Mouse (Mus musculus) hindbrain, embryonic 14.5 days (tissue): ENCODE results near the gene Kcnc2. TPM values are rescaled to one million over a fixed set of nuclear protein-coding genes. Genes with fewer than 3 reads are reported as not detected.

Experiments used
- ATAC-seq: fragments of 200-750 bp; cut with Nextera tagmentation; 2 replicates; pipeline ENCODE4 v1.8.0; 2017; ENCODE audit warnings: moderate number of reproducible peaks, mild to moderate bottlenecking, moderate TSS enrichment, moderate library complexity; ENCODE audit not compliant: low FRiP score
- DNase-seq: peaks from one replicate; pipeline ENCODE4 v3.0.0-alpha.2; 2015; ENCODE audit warnings: low spot score
- H3K27ac ChIP-seq: fragments of 300-500 bp; sonication (generic); 2 replicates; pipeline ENCODE4 v1.5.1; 2014; ENCODE audit warnings: mild to moderate bottlenecking, moderate library complexity
- H3K27me3 ChIP-seq: fragments of 300-500 bp; sonication (generic); 2 replicates; pipeline ENCODE4 v1.6.1; 2014; ENCODE audit warnings: mild to moderate bottlenecking, low read length, mixed read lengths; ENCODE audit not compliant: control insufficient read depth, insufficient read depth
- H3K36me3 ChIP-seq: fragments of 300-500 bp; sonication (generic); replicated peaks from 2 replicates; pipeline ENCODE4 v1.6.1; 2014; ENCODE audit not compliant: control insufficient read depth, insufficient read depth
- H3K4me1 ChIP-seq: fragments of 300-500 bp; sonication (generic); replicated peaks from 2 replicates; pipeline ENCODE4 v1.6.1; 2014; ENCODE audit warnings: antibody characterized with exemption, low read length, mixed read lengths; ENCODE audit not compliant: control insufficient read depth, insufficient read depth
- H3K4me2 ChIP-seq: fragments of 300-500 bp; sonication (generic); replicated peaks from 2 replicates; pipeline ENCODE4 v1.6.1; 2014; ENCODE audit warnings: mild to moderate bottlenecking, moderate library complexity
- H3K4me3 ChIP-seq: fragments of 300-500 bp; sonication (generic); replicated peaks from 2 replicates; pipeline ENCODE4 v1.5.1; 2014; ENCODE audit warnings: mild to moderate bottlenecking, low read length
- H3K9ac ChIP-seq: fragments of 300-500 bp; sonication (generic); 2 replicates; pipeline ENCODE4 v1.6.1; 2014
- H3K9me3 ChIP-seq: fragments of 300-500 bp; sonication (generic); 2 replicates; pipeline ENCODE4 v1.6.1; 2016; ENCODE audit warnings: low read length; ENCODE audit not compliant: control insufficient read depth
- WGBS: fragments of 180-500 bp; shearing (Covaris S2); extraction: QIAGEN DNeasy Blood & Tissue Kit; methylation state at CpG from one replicate; pipeline ENCODE4 v1.1.7; 2014; 5-methylcytosine and 5-hydroxymethylcytosine counted together
- polyA plus RNA-seq: library from polyadenylated mRNA; unstranded; fragments of >200 nt; fragmentation: Nextera tagmentation; extraction: Ambion mirVana; gene quantifications from 2 replicates; pipeline ENCODE4 v1.2.1, GENCODE M21; 2014

Kcnc2 gene
- polyA plus RNA-seq, 1 experiment from 2014 or later: 7.7 TPM

DNA sequence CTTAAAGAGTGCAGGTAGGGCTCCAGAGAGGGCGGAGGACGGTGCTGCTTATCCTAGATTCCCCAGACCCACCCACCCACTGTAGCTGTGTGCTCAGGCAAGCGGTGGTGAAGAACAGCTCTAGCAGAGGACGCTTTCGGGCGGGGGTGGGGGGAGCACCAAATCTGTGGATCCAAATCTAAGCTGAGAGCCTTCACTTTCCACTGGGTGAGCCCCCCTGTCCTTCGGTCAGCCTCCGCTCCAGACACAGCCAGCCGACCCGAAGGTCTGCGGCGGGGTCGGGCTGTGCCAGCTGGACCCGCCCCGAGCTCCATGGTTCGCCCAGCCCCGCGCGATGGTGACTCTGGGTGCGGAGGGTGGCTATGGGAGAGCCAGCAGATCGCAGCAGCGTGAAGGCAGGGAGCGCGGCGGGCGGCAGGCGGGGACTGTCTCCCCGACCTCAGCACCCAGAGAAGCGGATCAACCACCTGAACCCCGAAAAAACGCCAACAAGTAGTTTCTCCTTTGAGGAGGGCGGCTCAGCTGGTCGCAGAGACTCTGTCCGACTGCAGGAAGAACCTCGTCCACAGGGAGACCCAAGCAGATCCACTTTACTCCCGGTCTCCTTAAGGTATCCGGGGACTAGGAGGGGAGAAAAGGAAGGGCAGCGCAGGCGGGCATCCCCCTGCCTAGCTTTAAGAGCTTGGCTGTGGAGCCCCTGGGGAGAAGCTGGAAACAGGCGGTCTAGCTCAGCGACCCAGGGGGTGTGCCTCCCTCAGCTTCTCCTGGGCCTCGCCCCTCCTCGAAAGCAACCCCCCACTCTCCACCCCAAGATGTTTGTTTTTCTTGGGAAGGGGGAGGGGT is 761 bp upstream of the Kcnc2 start:
- H3K4me3 ChIP-seq: peak overlapping the region; percentile 66
- no peaks in the 10 kb centered on the region for H3K9me3 ChIP-seq
- no peaks in the 10 kb centered on the region for H3K36me3 ChIP-seq
- peak overlapping the region; percentile 97 for H3K4me2 ChIP-seq
- ATAC-seq (peak; percentile 84), DNase-seq (no peak)
- peak overlapping the region; percentile 69 for H3K9ac ChIP-seq
- WGBS: 1% methylated on average over 43 of the region's 43 CpGs
- H3K27ac ChIP-seq: 0 out of 2 replicates have a peak overlapping the region, but pooled peaks have one; percentile 21
- peaks cover 21% of the 10 kb centered on the region for H3K27me3 ChIP-seq
- H3K4me1 ChIP-seq: peaks cover 15% of the 10 kb centered on the region

DNA sequence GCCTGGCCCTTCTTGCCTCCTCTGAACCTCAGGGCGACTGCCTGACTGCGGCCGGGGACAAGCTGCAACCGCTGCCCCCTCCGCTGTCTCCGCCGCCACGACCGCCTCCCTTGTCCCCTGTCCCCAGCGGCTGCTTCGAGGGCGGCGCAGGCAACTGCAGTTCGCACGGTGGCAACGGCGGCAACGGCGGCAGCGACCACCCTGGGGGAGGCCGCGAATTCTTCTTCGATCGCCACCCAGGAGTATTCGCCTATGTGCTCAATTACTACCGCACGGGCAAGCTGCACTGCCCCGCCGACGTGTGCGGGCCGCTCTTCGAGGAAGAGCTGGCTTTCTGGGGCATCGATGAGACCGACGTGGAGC is 863 bp downstream of the Kcnc2 start:
- H3K4me2 ChIP-seq: peak overlapping the region; percentile 97
- peaks cover 21% of the 10 kb centered on the region for H3K27me3 ChIP-seq
- H3K9me3 ChIP-seq: no peaks in the 10 kb centered on the region
- DNase-seq: peak; percentile 26
- no peaks in the 10 kb centered on the region for H3K36me3 ChIP-seq
- peak; percentile 32 for ATAC-seq
- H3K4me3 ChIP-seq: peak overlapping the region; percentile 66
- H3K27ac ChIP-seq: no peak overlapping the region
- peaks cover 15% of the 10 kb centered on the region for H3K4me1 ChIP-seq
- peak overlapping the region; percentile 69 for H3K9ac ChIP-seq
- WGBS: under 1% methylated on average over 36 of the region's 36 CpGs

DNA sequence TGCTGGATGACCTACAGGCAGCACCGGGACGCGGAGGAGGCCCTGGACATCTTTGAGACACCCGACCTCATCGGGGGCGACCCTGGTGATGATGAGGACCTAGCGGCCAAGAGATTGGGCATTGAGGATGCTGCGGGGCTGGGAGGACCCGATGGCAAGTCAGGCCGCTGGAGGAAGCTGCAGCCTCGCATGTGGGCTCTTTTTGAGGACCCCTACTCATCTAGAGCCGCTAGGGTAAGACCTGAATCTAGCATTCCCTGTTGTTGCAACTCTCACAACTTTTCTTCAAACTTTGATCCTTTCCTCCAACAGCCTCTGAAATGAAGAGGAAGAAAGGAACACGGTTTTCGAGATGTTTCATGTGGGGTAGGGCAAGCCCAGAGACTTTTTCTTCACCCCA is 1.2 kb downstream of the Kcnc2 start:
- H3K27me3 ChIP-seq: peaks cover 21% of the 10 kb centered on the region
- peak overlapping the region; percentile 69 for H3K9ac ChIP-seq
- no peaks in the 10 kb centered on the region for H3K36me3 ChIP-seq
- no peak overlapping the region for H3K27ac ChIP-seq
- H3K4me3 ChIP-seq: peak overlapping the region; percentile 66
- H3K4me2 ChIP-seq: peak overlapping the region; percentile 97
- WGBS: 14% methylated on average over 13 of the region's 14 CpGs
- H3K4me1 ChIP-seq: peaks cover 15% of the 10 kb centered on the region
- H3K9me3 ChIP-seq: no peaks in the 10 kb centered on the region
- DNase-seq (no peak), ATAC-seq (no peak)

DNA sequence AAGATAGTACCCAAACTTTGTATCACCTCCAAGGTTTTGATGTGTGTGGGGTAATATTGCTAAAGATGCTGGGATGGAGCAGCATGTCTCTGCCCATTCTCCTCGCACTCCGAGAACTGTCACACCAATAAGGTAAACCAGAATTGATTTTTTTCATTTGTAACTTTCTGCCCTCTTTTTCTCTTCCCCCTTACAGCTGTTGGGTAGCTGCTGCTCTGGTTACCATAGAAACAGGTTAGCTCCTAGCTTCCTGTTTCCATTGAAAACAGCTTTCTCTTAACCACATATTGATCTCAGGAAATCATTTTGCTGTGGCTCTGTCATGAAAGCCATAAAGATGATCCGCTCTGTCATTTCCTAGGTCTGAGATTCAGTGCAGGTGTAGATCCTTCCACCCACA is 7.1 kb downstream of the Kcnc2 start:
- DNase-seq (no peak), ATAC-seq (no peak)
- Histone ChIP-seq H3K27ac (no peak overlapping the region), H3K9me3 (no peaks in the 10 kb centered on the region), H3K27me3 (peaks cover under 1% of the 10 kb centered on the region; the same call in 1 of the 2 replicates), H3K4me2 (no peak overlapping the region), H3K4me1 (no peaks in the 10 kb centered on the region), H3K36me3 (no peaks in the 10 kb centered on the region), H3K4me3 (no peak overlapping the region), H3K9ac (no peak overlapping the region)
- 73% methylated on average over 3 of the region's 3 CpGs for WGBS

DNA sequence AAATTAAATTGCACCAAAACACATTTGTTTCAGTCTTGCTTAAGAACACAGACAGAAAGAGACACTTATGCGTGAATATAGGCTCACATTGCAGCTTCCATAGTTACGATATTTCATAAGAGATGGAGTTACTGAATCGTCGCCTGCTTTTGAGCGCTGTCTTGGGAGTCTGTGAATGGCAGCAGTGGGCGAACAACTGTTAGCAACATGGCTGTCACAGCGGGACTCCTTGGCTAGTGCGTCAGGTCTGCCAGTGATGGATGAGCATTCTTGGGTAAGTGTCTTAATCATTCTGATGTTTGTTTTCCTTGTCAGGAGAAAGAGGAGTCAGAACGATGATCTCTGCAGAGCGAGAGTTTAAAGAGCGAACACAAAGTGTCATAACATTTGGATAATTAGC is 44.2 kb downstream of the Kcnc2 start:
- H3K4me1 ChIP-seq: peaks cover 8% of the 10 kb centered on the region; the same call in 1 of the 2 replicates
- H3K27me3 ChIP-seq: no peaks in the 10 kb centered on the region
- ATAC-seq (peak; percentile 80), DNase-seq (peak; percentile 42)
- peak overlapping the region; percentile 50 for H3K4me2 ChIP-seq
- H3K27ac ChIP-seq: peak overlapping the region; percentile 43; the same call in 1 of the 2 replicates
- no peaks in the 10 kb centered on the region for H3K36me3 ChIP-seq
- H3K9me3 ChIP-seq: no peaks in the 10 kb centered on the region
- 27% methylated on average over 11 of the region's 11 CpGs for WGBS
- peak overlapping the region; percentile 18 for H3K4me3 ChIP-seq
- H3K9ac ChIP-seq: peak overlapping the region; percentile 42

DNA sequence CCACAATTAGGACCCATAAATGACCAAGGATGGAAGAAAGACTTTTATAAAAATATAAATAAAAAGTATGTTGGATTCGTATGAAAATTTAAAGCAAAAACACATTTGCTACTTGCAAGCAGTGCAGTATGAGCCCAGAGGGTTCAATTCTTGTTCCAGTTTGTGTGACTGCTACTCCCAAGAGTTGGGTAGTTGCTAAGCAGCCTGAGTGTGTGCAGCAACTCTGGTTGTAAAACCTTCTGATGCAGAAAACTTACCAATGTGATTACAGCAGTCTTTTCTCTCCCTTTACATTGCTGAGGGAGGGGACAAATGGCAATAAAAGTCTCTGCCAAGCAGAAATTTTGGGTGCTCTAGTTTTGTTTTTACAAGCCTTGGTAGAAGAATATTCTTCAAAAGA is 46.9 kb downstream of the Kcnc2 start:
- H3K9ac ChIP-seq: no peak overlapping the region
- H3K4me1 ChIP-seq: peaks cover 8% of the 10 kb centered on the region; the same call in 1 of the 2 replicates
- no peak overlapping the region for H3K4me3 ChIP-seq
- no peak overlapping the region for H3K4me2 ChIP-seq
- WGBS: 88% methylated on average over 1 of the region's 1 CpGs
- ATAC-seq (no peak), DNase-seq (no peak)
- no peak overlapping the region for H3K27ac ChIP-seq
- H3K36me3 ChIP-seq: no peaks in the 10 kb centered on the region
- no peaks in the 10 kb centered on the region for H3K9me3 ChIP-seq
- H3K27me3 ChIP-seq: no peaks in the 10 kb centered on the region

DNA sequence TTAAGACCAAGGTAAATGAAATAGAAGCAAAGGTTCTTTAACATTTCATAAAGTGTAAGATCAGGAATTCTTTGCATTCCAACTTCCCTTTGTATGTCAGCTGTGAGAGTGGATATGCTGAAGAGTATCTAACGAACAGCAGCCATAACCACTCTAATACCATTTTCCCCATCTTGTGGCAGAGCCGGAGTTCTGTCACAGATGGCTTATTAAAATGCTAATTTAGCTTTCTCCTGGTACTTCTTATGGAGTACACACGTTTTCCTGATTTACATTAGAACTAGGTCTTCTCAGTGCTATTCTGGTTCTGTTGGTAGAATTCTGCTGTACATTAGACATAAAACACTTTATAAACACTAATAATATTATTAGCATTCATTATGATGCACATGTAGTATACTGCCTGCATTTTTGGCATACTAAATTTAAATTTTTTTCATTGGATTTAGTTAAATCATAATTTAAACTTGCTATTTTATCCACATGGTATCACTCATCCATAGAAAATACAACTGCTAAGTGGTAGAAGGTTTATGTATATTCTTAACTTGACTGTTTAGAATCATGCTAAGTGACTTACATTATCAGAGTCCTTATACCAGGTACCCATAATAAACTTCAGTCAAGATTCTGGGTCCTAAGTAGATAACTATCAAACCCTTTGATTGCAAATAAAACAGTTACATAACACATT is 86.9 kb downstream of the Kcnc2 start:
- H3K27me3 ChIP-seq: no peaks in the 10 kb centered on the region
- 0 out of 2 replicates have a peak, but pooled peaks cover 4% of the 10 kb centered on the region for H3K4me1 ChIP-seq
- WGBS: 18% methylated on average over 3 of the region's 3 CpGs
- no peak overlapping the region for H3K4me2 ChIP-seq
- ATAC-seq (0 out of 2 replicates have a peak, but pooled peaks have one; percentile 51), DNase-seq (peak; percentile 34)
- H3K9ac ChIP-seq: no peak overlapping the region
- H3K36me3 ChIP-seq: no peaks in the 10 kb centered on the region
- H3K4me3 ChIP-seq: no peak overlapping the region
- no peak overlapping the region for H3K27ac ChIP-seq
- H3K9me3 ChIP-seq: no peaks in the 10 kb centered on the region

DNA sequence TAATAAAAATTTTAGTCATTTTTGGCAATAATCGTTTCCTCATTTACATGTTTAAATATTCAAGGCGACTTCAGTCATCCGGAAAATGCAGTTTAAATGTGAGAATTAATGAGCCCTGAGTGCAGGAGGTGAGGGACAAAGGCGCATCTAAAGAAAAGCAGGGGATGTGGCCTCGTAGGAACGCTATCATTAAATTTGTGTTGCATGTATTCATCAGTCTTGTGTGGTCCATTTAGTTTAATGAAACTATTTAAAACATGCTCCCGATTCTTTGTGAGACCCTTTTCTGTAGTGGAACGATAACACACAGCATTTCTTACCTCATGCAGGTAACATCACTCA is 87.4 kb downstream of the Kcnc2 start:
- Histone ChIP-seq H3K4me3 (no peak overlapping the region), H3K27ac (peak overlapping the region; percentile 38; the same call in 1 of the 2 replicates), H3K9ac (no peak overlapping the region), H3K4me2 (no peak overlapping the region), H3K36me3 (no peaks in the 10 kb centered on the region), H3K27me3 (no peaks in the 10 kb centered on the region), H3K4me1 (0 out of 2 replicates have a peak, but pooled peaks cover 4% of the 10 kb centered on the region), H3K9me3 (no peaks in the 10 kb centered on the region)
- 29% methylated on average over 8 of the region's 8 CpGs for WGBS
- DNase-seq: no peak
- no peak for ATAC-seq

DNA sequence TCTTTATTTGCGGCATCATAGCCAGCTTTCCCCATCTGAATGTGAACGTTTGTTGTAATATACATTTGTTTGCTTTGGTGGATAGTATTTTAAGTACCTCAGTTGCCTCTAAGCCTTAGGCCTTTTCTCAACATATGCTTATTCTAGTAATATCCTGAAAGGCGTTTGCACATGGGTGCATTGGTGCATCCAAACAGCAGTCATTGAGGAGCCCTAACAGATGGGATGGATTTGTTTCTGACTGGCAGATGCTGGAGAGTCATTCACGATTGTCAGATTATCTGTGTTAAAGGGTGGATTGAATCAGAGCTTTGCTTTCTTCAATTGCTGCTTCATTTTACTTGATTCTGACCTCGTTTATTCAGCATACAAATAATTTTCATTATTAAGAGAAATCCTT is 89.8 kb downstream of the Kcnc2 start:
- H3K9me3 ChIP-seq: no peaks in the 10 kb centered on the region
- H3K4me1 ChIP-seq: 0 out of 2 replicates have a peak, but pooled peaks cover 4% of the 10 kb centered on the region
- no peak overlapping the region for H3K9ac ChIP-seq
- H3K4me3 ChIP-seq: no peak overlapping the region
- no peak for DNase-seq
- no peak overlapping the region for H3K27ac ChIP-seq
- no peak overlapping the region for H3K4me2 ChIP-seq
- ATAC-seq: peak; percentile 53; the same call in 1 of the 2 replicates
- no peaks in the 10 kb centered on the region for H3K27me3 ChIP-seq
- 74% methylated on average over 5 of the region's 5 CpGs for WGBS
- no peaks in the 10 kb centered on the region for H3K36me3 ChIP-seq
